Mouse (Mus musculus) small intestine, adult 2 months (tissue): ENCODE measurements at regions not wholly inside any gene's neighbourhood (a gene's known extent, or its start where the extent isn't known, plus 50 kb on each side); places are given as distances from the start of the nearest gene placed in this dataset.

Experiments used
- CTCF ChIP-seq: fragments of 200-500 bp; IDR thresholded peaks from 2 replicates; pipeline ENCODE4 v1.5.1; 2012; ENCODE audit warnings: low read depth, mild to moderate bottlenecking, control low read depth, inconsistent platforms, low read length, moderate library complexity, mixed read lengths; ENCODE audit not compliant: insufficient replicate concordance, insufficient read length; ENCODE audit errors: extremely low read depth
- POLR2A ChIP-seq: fragments of 200-500 bp; IDR thresholded peaks from 2 replicates; pipeline ENCODE4 v1.6.1; 2012; ENCODE audit warnings: low read depth, mild to moderate bottlenecking, control low read depth, inconsistent platforms, low read length, moderate library complexity

GRCm38 (mm10) chr3:36374939-36375338 is 100.8 kb downstream of the Anxa5 start:
- TF ChIP-seq CTCF (no peak), POLR2A (no peak)
